Mouse (Mus musculus): ENCODE measurements at regions not wholly inside any gene's neighbourhood (a gene's known extent, or its start where the extent isn't known, plus 50 kb on each side); places are given as distances from the start of the nearest gene placed in this dataset.
"Not testable (repeated sequence)": the region's sequence is repeated elsewhere in the genome, so short reads cannot be mapped to it uniquely, and the experiment has no call there.

GRCm38 (mm10) chr1:185933623-185934022 is 183.5 kb downstream of the Lyplal1 start:
- in situ Hi-C loops (cut with MboI, MseI), result no loop called here

GRCm38 (mm10) chr1:185937026-185937425 is 180.1 kb downstream of the Lyplal1 start:
- in situ Hi-C loops (cut with MboI, MseI), result no loop called here

- in situ Hi-C loops (cut with MboI, MseI), result no loop called here
These were observed 177.2 kb downstream of the Lyplal1 start for GRCm38 (mm10) chr1:185939914-185940313.

- in situ Hi-C loops (cut with MboI, MseI), result no loop called here
These were observed 176.6 kb downstream of the Lyplal1 start for GRCm38 (mm10) chr1:185940511-185940910.

- in situ Hi-C loops (cut with MboI, MseI), result no loop called here
These were observed 165.9 kb downstream of the Lyplal1 start for GRCm38 (mm10) chr1:185951163-185951562.

- in situ Hi-C loops (cut with MboI, MseI), result not testable (repeated sequence)
These were observed 161.3 kb downstream of the Lyplal1 start for GRCm38 (mm10) chr1:185955821-185956220.

GRCm38 (mm10) chr1:185957557-185957956 is 159.6 kb downstream of the Lyplal1 start:
- in situ Hi-C loops (cut with MboI, MseI), result no loop called here

GRCm38 (mm10) chr1:185958276-185958675 is 158.8 kb downstream of the Lyplal1 start:
- in situ Hi-C loops (cut with MboI, MseI), result no loop called here

GRCm38 (mm10) chr1:185962606-185963005 is 154.5 kb downstream of the Lyplal1 start:
- in situ Hi-C loops (cut with MboI, MseI), result no loop called here

- in situ Hi-C loops (cut with MboI, MseI), result no loop called here
These were observed 153.3 kb downstream of the Lyplal1 start for GRCm38 (mm10) chr1:185963773-185964172.

GRCm38 (mm10) chr1:185964426-185964825 is 152.7 kb downstream of the Lyplal1 start:
- in situ Hi-C loops (cut with MboI, MseI), result no loop called here

GRCm38 (mm10) chr1:185967227-185967626 is 149.9 kb downstream of the Lyplal1 start:
- in situ Hi-C loops (cut with MboI, MseI), result no loop called here

- in situ Hi-C loops (cut with MboI, MseI), result no loop called here
These were observed 149.3 kb downstream of the Lyplal1 start for GRCm38 (mm10) chr1:185967816-185968215.

- in situ Hi-C loops (cut with MboI, MseI), result no loop called here
These were observed 148.5 kb downstream of the Lyplal1 start for GRCm38 (mm10) chr1:185968642-185969041.

- in situ Hi-C loops (cut with MboI, MseI), result no loop called here
These were observed 147.9 kb downstream of the Lyplal1 start for GRCm38 (mm10) chr1:185969231-185969630.

GRCm38 (mm10) chr1:185977075-185977474 is 140.0 kb downstream of the Lyplal1 start:
- in situ Hi-C loops (cut with MboI, MseI), result loop anchor here (10.0 kb wide), 1 partner anchor 1602 kb away; no protein-coding TSS in a partner anchor

- in situ Hi-C loops (cut with MboI, MseI), result no loop called here
These were observed 127.7 kb downstream of the Lyplal1 start for GRCm38 (mm10) chr1:185989432-185989831.

- in situ Hi-C loops (cut with MboI, MseI), result not testable (repeated sequence)
These were observed 117.0 kb downstream of the Lyplal1 start for GRCm38 (mm10) chr1:186000066-186000465.

- in situ Hi-C loops (cut with MboI, MseI), result no loop called here
These were observed 103.7 kb downstream of the Lyplal1 start for GRCm38 (mm10) chr1:186013413-186013812.

- in situ Hi-C loops (cut with MboI, MseI), result no loop called here
These were observed 102.9 kb downstream of the Lyplal1 start for GRCm38 (mm10) chr1:186014166-186014565.

- in situ Hi-C loops (cut with MboI, MseI), result no loop called here
These were observed 101.1 kb downstream of the Lyplal1 start for GRCm38 (mm10) chr1:186015831-186016561.

- in situ Hi-C loops (cut with MboI, MseI), result no loop called here
These were observed 99.6 kb downstream of the Lyplal1 start for GRCm38 (mm10) chr1:186017547-186017946.

GRCm38 (mm10) chr1:186019511-186019910 is 97.6 kb downstream of the Lyplal1 start:
- in situ Hi-C loops (cut with MboI, MseI), result no loop called here

- in situ Hi-C loops (cut with MboI, MseI), result no loop called here
These were observed 85.2 kb downstream of the Lyplal1 start for GRCm38 (mm10) chr1:186031951-186032350.
